9 mouse cellular contexts compared by ENCODE assay signal in the genomic region with DNA sequence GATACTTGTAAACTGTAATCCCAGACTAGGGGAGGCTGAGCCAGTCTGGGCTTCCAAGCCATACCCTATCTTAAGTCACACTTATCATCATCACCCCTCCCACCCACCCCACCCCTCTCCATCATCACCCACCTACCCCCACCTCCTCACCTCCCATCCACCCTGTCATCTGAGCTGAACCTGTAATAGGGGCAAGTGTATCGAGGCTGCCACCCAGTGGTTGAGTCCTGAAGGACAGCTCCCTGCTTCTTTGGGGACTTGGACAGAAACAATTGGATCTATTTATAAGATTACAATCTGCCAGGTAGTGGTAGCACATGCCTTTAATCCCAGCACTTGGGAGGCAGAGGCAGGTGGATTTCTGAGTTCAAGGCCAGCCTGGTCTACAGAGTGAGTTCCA. TPM values are rescaled to one million over a fixed set of nuclear protein-coding genes. Genes with fewer than 3 reads are reported as not detected.
DNase-seq lines count a peak whose midpoint lies in the region; ATAC-seq and TF ChIP-seq lines count a peak whose summit lies in the region.
"Had no signal": no experiment of that assay in that cellular context is flagged by ENCODE, and none has a peak within 500 bp of the region (broad histone marks: within the 10 kb centered on the region; RNA-seq: fewer than 3 reads in every experiment).

No protein-coding gene starts in this region.

- H3K9me3 ChIP-seq in heart, embryonic 11.5 days (replicated peaks; ENCODE audit: control insufficient read depth, low read length) = 0 out of 2 replicates have a peak, but pooled peaks cover 4% of the 10 kb centered on the region
- H3K9me3 ChIP-seq: embryonic facial prominence, embryonic 15.5 days had no signal

- peak; percentile 35 to 74 for DNase-seq in heart, adult 2 months
- DNase-seq in urinary bladder, postnatal 25 days (ENCODE audit: low spot score) = peak; percentile 32
- no peak for DNase-seq in urinary bladder, postnatal 10 days (ENCODE audit: low spot score)
- DNase-seq in c-Kit-positive CD71-positive TER-119-negative erythroid progenitor cells, embryonic 14.5 days (ENCODE audit: low read depth) = peak; percentile 42
- DNase-seq in left cerebral cortex, postnatal 36 days (ENCODE audit: low spot score in 2 of 2) = peak; percentile 16 to 27
- peak; percentile 39 for DNase-seq in thymus, postnatal 36 days

- no peak overlapping the region for H3K4me3 ChIP-seq in heart, adult 2 months
- H3K4me3 ChIP-seq in heart, embryonic 11.5 days (ENCODE audit: low read depth, low read length) = no peak overlapping the region
- H3K4me3 ChIP-seq: embryonic facial prominence, embryonic 15.5 days; limb, embryonic 13.5 days had no signal

- 9% methylated on average over 1 of the region's 1 CpGs for WGBS in heart, adult 2 months
- 31% methylated on average over 1 of the region's 1 CpGs for whole genome bisulfite sequencing in heart, embryonic 11.5 days (ENCODE audit: insufficient replicate concordance)

- H3K36me3 ChIP-seq in heart, adult 2 months (ENCODE audit: control insufficient read depth, insufficient read depth, low read length) = no peaks in the 10 kb centered on the region
- no peaks in the 10 kb centered on the region for H3K36me3 ChIP-seq in heart, embryonic 11.5 days (ENCODE audit: control insufficient read depth, insufficient read depth, low read length)
- H3K36me3 ChIP-seq: embryonic facial prominence, embryonic 15.5 days; limb, embryonic 13.5 days had no signal

- H3K27me3 ChIP-seq in heart, adult 2 months (ENCODE audit: control insufficient read depth, insufficient read depth, low read length) = no peaks in the 10 kb centered on the region
- H3K27me3 ChIP-seq in heart, embryonic 11.5 days (ENCODE audit: control insufficient read depth, insufficient read depth, low read length) = no peaks in the 10 kb centered on the region
- H3K27me3 ChIP-seq: embryonic facial prominence, embryonic 15.5 days had no signal

- H3K9ac ChIP-seq in heart, adult 2 months (ENCODE audit: low read depth, low read length) = no peak overlapping the region
- no peak overlapping the region for H3K9ac ChIP-seq in heart, embryonic 11.5 days (ENCODE audit: low read depth, low read length)
- H3K9ac ChIP-seq: embryonic facial prominence, embryonic 15.5 days; limb, embryonic 13.5 days had no signal

- intact Hi-C loops in heart, adult 2 months (cut with DNase I) = no loop called here
- intact Hi-C loops in left cerebral cortex, postnatal 36 days (cut with DNase I) = loop anchor here (5.0 kb wide), 1 partner anchor 245 kb away; no protein-coding TSS in a partner anchor

- no peak for TF ChIP-seq POLR2A in heart, adult 2 months (IDR thresholded peaks at IDR 0.05; ENCODE audit: insufficient read depth, low read depth, low read length)

- H3K79me2 ChIP-seq in heart, adult 2 months (replicated peaks; ENCODE audit: control insufficient read depth, insufficient read depth, low read length) = no peaks in the 10 kb centered on the region

- no peak overlapping the region for H3K27ac ChIP-seq in heart, adult 2 months
- no peak overlapping the region for H3K27ac ChIP-seq in heart, embryonic 11.5 days (ENCODE audit: low read depth, low read length)
- H3K27ac ChIP-seq: embryonic facial prominence, embryonic 15.5 days; limb, embryonic 13.5 days had no signal

- peaks cover 3% of the 10 kb centered on the region for H3K4me1 ChIP-seq in heart, adult 2 months (ENCODE audit: control insufficient read depth, insufficient read depth, low read length)
- H3K4me1 ChIP-seq in heart, embryonic 11.5 days (ENCODE audit: control insufficient read depth, insufficient read depth, low read length) = no peaks in the 10 kb centered on the region
- H3K4me1 ChIP-seq: embryonic facial prominence, embryonic 15.5 days; limb, embryonic 13.5 days had no signal

- no peak overlapping the region for H3K4me2 ChIP-seq in heart, embryonic 11.5 days
- H3K4me2 ChIP-seq: embryonic facial prominence, embryonic 15.5 days; limb, embryonic 13.5 days had no signal

- peak; percentile 73 for TF ChIP-seq CTCF in heart, adult 2 months (IDR thresholded peaks at IDR 0.05)

- no peak for TF ChIP-seq EP300 in heart, adult 2 months (IDR thresholded peaks at IDR 0.05; ENCODE audit: insufficient read depth, low read depth, low read length)

- no peak for ATAC-seq in heart, embryonic 11.5 days (replicated peaks; ENCODE audit: insufficient number of reproducible peaks, low FRiP score, low TSS enrichment)

RNA-seq across cellular contexts. Expression of a gene that starts 22.7 kb away (rescaled TPM):
- total RNA-seq in heart, adult 2 months (2021) = 10 to 100 TPM; 59.3 to 73.9 TPM
- 41.6 and 55.0 TPM in 2 replicates for polyA plus RNA-seq in heart, adult 2 months (2012; rRNA removed)
- 16.1 and 17.5 TPM in 2 replicates for polyA plus RNA-seq in heart, embryonic 11.5 days (2014; fragmentation: Nextera tagmentation; extraction: Ambion mirVana)
- total RNA-seq in left cerebral cortex, postnatal 36 days (2021) = 10 to 100 TPM; 67.8 to 76.6 TPM

RNA-seq across cellular contexts. Expression of a gene that starts 26.5 kb away (rescaled TPM):
- total RNA-seq in heart, adult 2 months (2021) = not detected
- not detected in 2 replicates for polyA plus RNA-seq in heart, adult 2 months (2012; rRNA removed)
- polyA plus RNA-seq in heart, embryonic 11.5 days (2014; fragmentation: Nextera tagmentation; extraction: Ambion mirVana) = not detected in 2 replicates
- total RNA-seq in left cerebral cortex, postnatal 36 days (2021) = not detected
- polyA plus RNA-seq: embryonic facial prominence, embryonic 15.5 days; limb, embryonic 13.5 days had no signal

RNA-seq across cellular contexts. Expression of a gene that starts 34.6 kb away (rescaled TPM):
- 10 to 100 TPM in 1 of 2 experiments, 1 to 10 TPM in 1; 8.1 to 13.6 TPM for total RNA-seq in heart, adult 2 months (2021)
- 13.1 and 13.9 TPM in 2 replicates for polyA plus RNA-seq in heart, adult 2 months (2012; rRNA removed)
- polyA plus RNA-seq in heart, embryonic 11.5 days (2014; fragmentation: Nextera tagmentation; extraction: Ambion mirVana) = 38.8 and 42.5 TPM in 2 replicates
- total RNA-seq in left cerebral cortex, postnatal 36 days (2021) = 10 to 100 TPM; 40.1 to 43.8 TPM

RNA-seq across cellular contexts. Expression of a gene that starts 54.1 kb away (rescaled TPM):
- total RNA-seq in heart, adult 2 months (2021) = 100 to 1,000 TPM; 144 to 159 TPM
- 83.7 and 133 TPM in 2 replicates for polyA plus RNA-seq in heart, adult 2 months (2012; rRNA removed)
- polyA plus RNA-seq in heart, embryonic 11.5 days (2014; fragmentation: Nextera tagmentation; extraction: Ambion mirVana) = 445 and 477 TPM in 2 replicates
- total RNA-seq in left cerebral cortex, postnatal 36 days (2021) = 100 to 1,000 TPM; 203 to 224 TPM

RNA-seq across cellular contexts. Expression of a gene that starts 54.6 kb away (rescaled TPM):
- total RNA-seq in heart, adult 2 months (2021) = 10 to 100 TPM in 1 of 2 experiments, 1 to 10 TPM in 1; 8.9 to 11.0 TPM
- 22.4 and 22.7 TPM in 2 replicates for polyA plus RNA-seq in heart, adult 2 months (2012; rRNA removed)
- polyA plus RNA-seq in heart, embryonic 11.5 days (2014; fragmentation: Nextera tagmentation; extraction: Ambion mirVana) = 21.2 and 34.4 TPM in 2 replicates
- 10 to 100 TPM; 24.6 to 31.4 TPM for total RNA-seq in left cerebral cortex, postnatal 36 days (2021)
